Comparison of ENCODE assay signal across 8 mouse cellular contexts in the genomic region with DNA sequence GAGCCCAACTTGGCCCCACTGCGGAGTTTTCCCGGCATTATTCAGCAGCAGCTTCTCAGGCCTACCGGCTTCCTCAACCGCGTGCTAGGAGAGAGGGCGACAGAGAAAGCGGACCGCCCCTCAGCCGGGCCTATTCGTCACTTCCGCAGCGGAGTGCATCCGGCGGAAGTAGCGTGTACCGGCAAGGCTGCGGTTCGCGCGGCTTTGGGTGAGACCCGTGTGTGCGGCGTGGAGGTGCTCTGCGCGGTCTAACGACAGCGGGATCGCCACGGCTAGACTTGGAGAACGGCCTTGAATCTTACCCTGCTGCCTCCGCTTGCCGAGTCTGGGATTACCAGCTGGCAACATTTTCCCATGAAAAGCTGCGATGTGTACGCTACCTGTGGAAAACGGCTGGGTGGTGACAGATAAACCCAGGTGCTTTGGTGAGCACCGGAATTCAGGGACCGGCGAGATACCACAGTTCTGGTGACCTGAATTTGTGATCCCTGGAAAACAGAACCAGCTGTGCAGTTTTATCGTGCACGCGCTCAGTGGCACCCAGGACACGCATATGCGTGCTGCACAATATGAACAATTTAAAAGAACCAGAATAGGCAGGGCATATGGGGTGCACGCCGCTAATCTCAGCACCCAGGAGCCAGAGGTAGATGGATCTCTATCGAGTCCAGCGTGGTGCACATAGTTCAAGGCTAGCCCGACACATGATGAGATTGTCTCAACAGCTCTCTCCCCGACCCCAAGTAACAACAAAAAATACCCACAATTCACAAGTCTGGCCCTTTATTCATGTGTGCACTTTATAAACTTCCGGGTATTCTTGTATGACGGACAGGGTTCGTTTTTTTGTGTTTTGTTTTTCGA. TPM values are rescaled to one million over a fixed set of nuclear protein-coding genes. Genes with fewer than 3 reads are reported as not detected.
DNase-seq lines count a peak whose midpoint lies in the region; ATAC-seq and TF ChIP-seq lines count a peak whose summit lies in the region.

A gene (minus strand): TSS at position 105 of the 864 bp plus-strand sequence.

- H3K36me3 ChIP-seq in hindbrain, embryonic 14.5 days (replicated peaks; ENCODE audit: control insufficient read depth, insufficient read depth): peaks cover 13% of the 10 kb centered on the region

- H3K27ac ChIP-seq in hindbrain, embryonic 14.5 days: peak within 1 kb of the TSS; percentile 83

- H3K4me1 ChIP-seq in hindbrain, embryonic 14.5 days (replicated peaks; ENCODE audit: control insufficient read depth, insufficient read depth, low read length): peaks cover 16% of the 10 kb centered on the region; the same call in 1 of the 2 replicates

- no peaks in the 10 kb centered on the region for H3K9me3 ChIP-seq in hindbrain, embryonic 14.5 days (ENCODE audit: control insufficient read depth, low read length)

- peak; percentile 30 for DNase-seq in Patski (ENCODE audit: low read depth, low spot score)
- DNase-seq in cerebellum, postnatal 14 days: peak; percentile 89 to 93
- peak; percentile 67 to 80 for DNase-seq in frontal cortex, postnatal 25 days (ENCODE audit: low spot score in 2 of 2)
- DNase-seq in hindbrain, embryonic 14.5 days (ENCODE audit: low spot score): peak; percentile 95
- peak; percentile 88 to 89 for DNase-seq in layer of hippocampus, postnatal 36 days
- peak; percentile 93 for DNase-seq in lung, postnatal 36 days
- DNase-seq in retina, postnatal 1 day: peak; percentile 95
- DNase-seq in urinary bladder, adult 18-20 months (ENCODE audit: low spot score in 2 of 2): peak; percentile 85 to 89

- POLR2A ChIA-PET in Patski (lab: Charles Lee): interaction anchor here (0.5 to 1.0 kb wide), 2 partner anchors 48 to 1464 kb away, joined by 3 read pairs; a partner anchor contains a TSS

- CTCF ChIA-PET in Patski (lab: Charles Lee): interaction anchor here (1.1 to 1.3 kb wide), 2 partner anchors 12 to 24 kb away, joined by 3 to 4 read pairs; a partner anchor contains a TSS

- 6% methylated on average over 53 of the region's 53 CpGs for WGBS in hindbrain, embryonic 14.5 days

- in situ Hi-C loops in Patski (cut with MboI; ENCODE audit: low pct_unique_long_range_greater_than_20kb): no loop called here

- peak within 1 kb of the TSS; percentile 78 for H3K9ac ChIP-seq in hindbrain, embryonic 14.5 days

- H3K27me3 ChIP-seq in Patski: no peaks in the 10 kb centered on the region
- H3K27me3 ChIP-seq in hindbrain, embryonic 14.5 days (ENCODE audit: control insufficient read depth, insufficient read depth, low read length): no peaks in the 10 kb centered on the region

- no peak for TF ChIP-seq CTCF in Patski (IDR thresholded peaks at IDR 0.05)

- H3K4me3 ChIP-seq in hindbrain, embryonic 14.5 days (replicated peaks; ENCODE audit: low read length): peak within 1 kb of the TSS; percentile 94

- peak; percentile 95 for ATAC-seq in Patski
- peak; percentile 98 for ATAC-seq in hindbrain, embryonic 14.5 days (ENCODE audit: low FRiP score)

- H3K4me2 ChIP-seq in hindbrain, embryonic 14.5 days (replicated peaks): peak within 1 kb of the TSS; percentile 93

RNA-seq across cellular contexts. Expression of the gene that starts here (rescaled TPM):
- 54.4 TPM for polyA plus RNA-seq in Patski (2021)
- polyA plus RNA-seq in hindbrain, embryonic 14.5 days (2014; fragmentation: Nextera tagmentation; extraction: Ambion mirVana): 15.9 and 17.8 TPM in 2 replicates
- 10 to 100 TPM; 21.1 to 22.5 TPM for total RNA-seq in layer of hippocampus, postnatal 36 days (2021)

Comparison
In these comparisons a context has a peak if more than half of its experiments do, and no peak if none do; other contexts are left out.
1. Peak in every context shown above with its lines: DNase-seq, ATAC-seq, H3K4me3 ChIP-seq and H3K27ac ChIP-seq.
2. DNase-seq: peak in every context shown above with its lines; median percentile 95 in hindbrain, embryonic 14.5 days; 95 in retina, postnatal 1 day; 93 in lung, postnatal 36 days; 91 in cerebellum, postnatal 14 days; 88 in layer of hippocampus, postnatal 36 days; 87 in urinary bladder, adult 18-20 months; 74 in frontal cortex, postnatal 25 days; 30 in Patski.